Mouse (Mus musculus) embryo, embryonic 10 days (tissue): Measurements from ENCODE around the gene Nubpl.

ENCODE experiments used
- DNase-seq: peaks from one replicate; pipeline ENCODE4 v3.0.0-alpha.2; 2015; ENCODE audit warnings: low spot score

Gene Nubpl

DNA sequence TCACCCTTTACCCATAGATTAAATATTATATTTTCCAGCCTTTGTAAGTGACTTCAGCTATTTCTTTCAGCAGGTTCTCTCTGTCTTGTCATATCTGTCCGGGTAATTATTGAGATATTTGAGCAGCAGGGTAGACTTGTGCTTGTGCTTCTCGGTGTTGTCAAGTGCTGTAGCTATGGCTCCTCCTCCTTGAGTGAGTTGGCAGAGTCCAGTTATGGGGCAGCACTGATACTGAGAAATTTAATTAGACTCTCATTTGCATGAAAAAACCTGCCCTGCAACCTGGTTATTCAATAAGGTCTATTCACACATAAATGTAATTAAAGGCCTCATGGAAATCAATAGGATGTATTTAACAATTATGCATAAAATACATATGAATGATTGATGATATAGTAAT lies 145.2 kb downstream of the Nubpl start:
- no peak for DNase-seq

DNA sequence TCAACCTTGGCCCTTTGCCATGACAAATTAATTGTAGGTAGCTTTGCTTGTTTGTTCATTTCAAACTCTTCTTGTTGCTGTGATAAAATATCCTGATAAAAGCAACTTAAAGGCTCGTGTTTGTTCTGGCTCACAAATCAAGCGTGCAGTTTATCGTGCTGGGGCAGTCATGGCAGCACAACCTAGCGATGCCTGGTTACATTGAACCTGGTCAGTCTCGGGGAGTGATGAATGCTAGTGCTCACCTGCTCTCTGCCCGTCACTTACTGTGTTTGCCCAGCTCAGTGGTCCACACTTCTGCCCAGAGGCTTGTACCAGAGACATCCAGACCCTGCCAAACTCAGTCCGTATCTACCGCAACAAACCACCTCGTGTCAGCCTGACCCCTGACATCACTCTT lies 149.9 kb downstream of the Nubpl start:
- DNase-seq = no peak

DNA sequence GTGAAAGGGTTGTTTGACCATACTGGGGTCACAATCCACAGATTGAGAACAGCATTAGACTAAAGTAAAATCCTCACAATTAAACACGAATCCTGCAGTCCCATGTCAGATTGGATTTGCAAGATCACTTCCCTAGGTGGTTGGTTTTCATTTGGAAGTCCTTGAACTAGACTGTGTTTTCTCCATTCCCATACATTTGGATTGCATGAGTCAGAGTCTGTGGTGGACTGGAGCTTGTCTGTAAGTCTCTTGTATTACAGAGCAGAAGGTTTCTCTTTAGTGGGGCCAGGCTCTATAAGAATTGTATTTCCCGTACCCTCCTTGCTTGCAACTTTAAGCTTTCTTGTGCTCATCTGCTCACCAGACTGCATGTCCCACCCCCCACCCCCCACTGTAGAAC lies 151.0 kb downstream of the Nubpl start:
- DNase-seq = no peak

DNA sequence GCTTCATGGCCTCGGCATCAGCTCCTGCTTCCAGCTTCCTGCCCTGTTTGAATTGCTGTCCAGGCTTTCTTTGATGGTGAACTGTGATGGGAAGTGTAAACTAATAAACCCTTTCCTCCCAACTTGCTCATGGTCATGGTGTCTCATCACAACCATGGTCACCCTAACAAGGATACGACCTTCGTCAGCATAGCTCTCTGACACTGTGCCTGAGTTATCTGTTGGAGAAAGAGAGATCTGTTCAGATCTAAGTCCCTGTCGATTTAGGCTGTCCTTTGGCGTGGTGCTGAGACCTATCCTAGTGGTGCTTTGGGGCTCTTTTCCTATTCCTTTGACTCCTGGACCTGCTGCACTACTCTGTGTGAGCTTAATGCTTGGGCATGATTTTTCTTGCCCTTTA lies 156.6 kb downstream of the Nubpl start:
- no peak for DNase-seq

DNA sequence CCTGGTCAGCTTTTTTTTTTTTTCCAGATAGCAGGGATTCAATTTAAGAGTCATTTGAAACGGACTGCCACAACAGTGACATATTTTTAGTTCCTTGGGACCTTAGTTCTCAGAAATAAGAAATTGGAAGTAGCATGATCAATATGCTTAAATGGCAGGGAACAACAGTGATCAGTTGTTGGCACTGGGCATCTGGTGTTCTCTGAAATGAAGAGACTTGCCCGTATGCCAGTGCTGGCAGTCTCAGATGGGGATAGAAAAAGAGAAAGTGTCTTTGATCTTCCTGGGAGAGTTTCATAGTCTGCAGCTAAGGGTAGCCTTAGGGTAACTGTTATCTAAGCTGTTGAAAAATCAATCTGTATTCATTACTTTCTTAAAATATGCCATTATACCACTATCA lies 170.6 kb downstream of the Nubpl start:
- no peak for DNase-seq

DNA sequence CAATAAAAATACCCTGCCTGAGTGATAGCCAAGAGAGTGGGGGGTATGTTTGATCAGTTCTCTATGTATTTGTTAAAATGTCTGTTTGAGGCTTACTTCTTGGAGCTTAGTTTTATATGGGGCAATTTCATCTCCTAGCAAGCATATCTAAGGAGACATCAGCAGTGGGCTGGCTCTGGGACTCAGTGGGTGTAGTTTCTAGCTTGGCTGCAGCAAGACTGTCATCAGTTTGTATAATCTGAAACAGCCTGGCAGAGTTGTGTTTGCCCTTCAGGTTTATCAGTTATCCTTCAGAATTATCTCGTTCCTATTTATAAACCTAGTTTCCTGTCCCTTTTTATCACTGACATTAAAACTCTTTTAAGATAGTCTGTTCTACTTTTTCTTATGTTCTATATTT lies 175.3 kb downstream of the Nubpl start:
- DNase-seq = no peak

DNA sequence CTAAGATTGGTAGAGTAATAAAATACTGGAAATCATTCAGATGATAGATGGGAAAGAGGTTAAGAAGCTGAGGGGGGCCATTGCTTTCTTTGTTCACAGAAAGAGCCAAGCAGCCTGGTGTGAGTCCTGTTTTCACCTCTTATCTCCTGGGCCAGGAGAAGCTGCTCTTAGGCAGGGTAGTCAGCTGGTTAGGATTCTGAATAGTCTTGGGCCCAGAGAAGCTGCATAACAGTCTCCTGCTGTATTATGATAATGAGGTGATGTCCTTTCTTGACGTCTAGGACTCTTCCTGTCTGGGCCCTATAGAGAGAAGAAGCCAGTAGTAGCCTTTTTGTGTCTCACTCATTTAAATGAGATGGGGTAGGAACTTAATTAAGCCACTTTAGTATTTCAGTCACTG lies 178.8 kb downstream of the Nubpl start:
- DNase-seq = no peak

DNA sequence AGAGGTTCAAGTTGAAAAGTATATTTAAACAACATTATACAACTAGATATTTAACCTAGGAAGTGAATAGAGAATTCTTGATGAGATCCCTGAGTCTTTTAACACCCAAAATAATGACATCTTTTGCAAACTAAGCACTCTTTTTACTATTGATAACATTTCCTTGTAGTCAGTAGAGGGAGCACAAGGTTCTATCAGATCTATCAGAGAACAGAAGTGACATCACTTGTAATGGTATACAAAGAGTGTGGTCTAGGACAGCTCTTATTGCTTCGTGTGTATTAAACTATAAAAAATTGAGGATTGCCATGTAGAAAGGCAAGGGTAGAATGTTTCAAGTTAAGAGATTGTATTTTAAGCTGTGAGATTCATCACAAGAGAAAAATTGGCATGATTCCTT lies 183.7 kb downstream of the Nubpl start:
- no peak for DNase-seq

DNA sequence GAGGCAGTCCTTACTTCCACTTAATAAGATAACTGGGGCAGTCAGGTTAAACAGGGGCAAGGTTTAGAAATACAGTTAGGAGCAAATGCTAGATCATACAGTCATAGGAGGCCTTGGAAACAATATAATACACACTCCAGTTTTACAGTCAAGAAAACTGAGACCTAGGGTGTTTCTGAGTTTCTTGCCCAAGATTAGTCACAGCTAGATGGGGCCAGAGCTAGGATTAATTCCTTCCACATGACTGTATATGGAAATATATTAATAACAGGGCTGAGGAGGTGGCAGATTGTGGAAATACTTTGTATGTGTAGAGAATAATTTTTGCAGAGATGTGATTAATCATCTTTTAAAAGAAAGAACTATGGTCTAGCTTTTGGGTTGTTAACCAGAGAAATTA lies 186.9 kb downstream of the Nubpl start:
- no peak for DNase-seq

DNA sequence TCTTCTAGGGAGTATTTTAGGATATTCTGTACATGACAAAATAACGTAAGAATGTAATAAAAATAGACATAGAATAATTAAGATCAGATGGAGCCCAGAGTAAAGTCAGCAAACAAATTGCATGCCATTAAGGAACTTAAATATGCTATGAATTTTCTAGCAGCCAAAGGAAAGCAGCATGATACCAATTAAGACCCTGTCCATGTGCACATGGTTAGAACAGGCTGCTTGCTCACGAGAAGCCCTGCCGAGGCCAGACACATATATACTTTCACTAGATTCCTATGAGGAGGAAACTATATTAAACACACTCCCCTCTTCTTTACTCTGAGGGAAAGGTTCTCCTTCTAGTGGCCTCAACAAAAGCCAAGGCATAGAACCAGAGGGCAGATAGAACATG lies 189.3 kb downstream of the Nubpl start:
- no peak for DNase-seq

DNA sequence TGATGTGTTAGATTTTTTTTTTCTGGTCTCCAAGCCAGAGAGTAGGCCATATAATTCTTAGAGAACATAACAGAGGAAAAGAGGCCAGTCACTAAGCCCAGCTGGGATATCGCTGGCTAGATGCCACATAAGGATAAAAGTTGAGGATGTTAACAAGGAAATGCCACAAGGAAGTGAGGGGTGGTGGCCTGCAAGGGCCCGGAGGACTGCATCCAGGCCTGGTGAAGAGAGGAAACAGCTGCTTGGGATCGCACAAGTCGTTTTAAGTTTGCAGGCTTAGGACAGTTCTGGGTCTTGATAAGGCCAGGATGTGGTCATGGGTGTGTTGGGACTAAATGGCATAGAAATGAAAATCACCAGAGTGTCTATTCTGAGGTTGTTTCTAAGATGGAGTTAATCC lies 191.0 kb downstream of the Nubpl start:
- no peak for DNase-seq

DNA sequence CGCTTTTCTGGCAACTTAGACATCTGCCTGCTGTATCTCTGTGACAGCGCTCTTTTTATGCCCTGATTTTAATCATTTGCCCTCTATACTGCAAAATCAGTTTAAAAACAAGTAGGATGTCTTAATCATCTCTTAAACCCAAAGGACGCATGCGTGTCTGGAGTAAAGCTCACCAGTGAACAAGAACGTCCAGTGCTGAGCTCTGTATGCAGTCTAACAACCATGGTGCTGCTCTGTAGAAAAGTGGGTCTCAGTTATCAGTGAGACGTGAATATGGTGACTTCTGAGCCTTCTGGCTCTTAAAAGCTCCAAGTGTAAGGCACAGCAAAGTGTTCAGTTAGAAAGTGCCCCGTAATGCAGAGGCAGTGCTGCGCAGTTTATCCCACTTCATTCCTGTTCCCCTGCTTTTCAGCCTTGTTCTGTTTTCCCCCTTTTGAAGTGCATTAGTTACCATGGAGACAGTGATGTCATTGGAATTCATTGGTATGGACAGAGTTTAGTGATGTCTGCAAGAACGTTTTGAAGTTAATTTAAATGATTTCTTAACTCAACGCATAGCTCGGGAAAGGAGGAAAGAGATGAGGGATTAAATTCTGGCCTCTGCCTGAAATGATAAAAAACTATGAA lies 191.5 kb downstream of the Nubpl start:
- peak; percentile 70 for DNase-seq

DNA sequence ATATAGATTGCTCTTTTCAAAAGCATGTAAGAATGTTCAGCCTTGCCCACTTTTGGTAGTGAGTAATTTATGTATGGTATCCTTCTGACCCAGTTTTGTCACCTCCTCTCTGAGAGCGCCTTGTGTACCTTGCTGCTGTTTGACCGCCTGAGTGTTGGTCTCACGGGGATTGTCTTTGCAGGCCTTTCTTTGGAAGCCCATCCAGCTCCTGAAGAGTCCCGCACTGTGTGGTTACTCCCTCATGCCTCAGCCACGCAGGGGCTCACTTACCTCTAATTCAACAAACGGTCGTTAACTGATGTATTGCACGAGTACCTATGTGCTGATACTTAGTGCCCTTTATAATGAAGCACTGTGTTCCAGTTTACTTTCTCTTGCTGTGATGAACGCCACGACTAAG lies 192.1 kb downstream of the Nubpl start:
- no peak for DNase-seq

DNA sequence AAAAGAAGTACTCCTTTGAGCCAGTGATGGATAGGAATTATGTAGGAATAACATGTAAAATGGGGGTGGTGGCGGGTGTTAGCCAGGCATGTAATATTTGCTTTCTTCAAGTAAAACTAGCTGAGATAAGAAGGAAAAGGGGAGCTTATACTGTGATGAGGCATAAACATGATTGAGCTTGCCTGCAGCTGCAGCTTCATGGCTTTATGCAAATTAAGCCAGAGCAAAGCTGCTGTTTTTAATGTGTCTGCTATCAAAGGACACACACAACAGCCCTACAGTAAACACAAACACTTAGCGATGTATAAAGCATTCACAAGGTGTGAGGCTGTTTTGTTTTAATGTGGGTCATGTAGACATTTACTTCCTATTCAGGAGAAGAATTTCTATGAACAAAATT lies 196.4 kb downstream of the Nubpl start:
- no peak for DNase-seq

DNA sequence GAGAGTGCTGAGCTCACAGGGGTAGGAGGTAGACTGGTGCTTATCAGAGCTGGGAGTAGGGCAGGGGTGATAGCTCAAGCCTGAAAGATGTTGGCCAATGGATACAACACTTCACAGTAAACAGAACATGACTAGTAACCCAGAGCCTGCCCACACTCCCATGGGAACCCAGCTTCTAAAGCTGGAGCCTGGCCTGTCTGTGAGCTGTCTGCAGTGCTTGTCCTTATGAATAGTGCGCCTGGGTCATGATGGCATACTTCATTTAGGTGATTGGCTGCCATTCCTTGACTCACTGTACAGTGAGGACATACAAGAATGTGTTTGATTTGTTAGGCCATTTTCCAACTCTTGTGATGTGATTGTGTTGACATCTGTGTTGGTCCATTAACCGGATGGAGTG lies 200.5 kb downstream of the Nubpl start:
- no peak for DNase-seq

DNA sequence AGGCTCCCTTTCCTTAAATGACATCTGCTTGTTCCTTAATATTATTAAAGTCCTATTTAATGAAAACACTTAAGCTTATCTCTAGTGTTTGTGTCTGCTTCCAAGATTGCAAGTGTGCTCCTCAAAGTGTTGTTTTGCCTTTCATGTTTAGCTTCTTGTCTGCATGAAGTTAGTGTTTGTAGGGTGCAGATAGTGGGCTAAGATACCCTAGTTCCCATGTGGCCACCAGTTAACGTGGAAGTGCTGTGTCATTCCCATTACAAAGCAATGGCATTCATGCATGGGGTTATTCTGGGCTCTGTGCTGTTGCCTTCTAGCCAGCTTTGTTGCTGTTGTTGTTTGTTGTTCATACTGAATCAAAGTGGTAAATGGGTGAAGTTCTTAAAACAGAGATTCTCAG lies 201.1 kb downstream of the Nubpl start:
- no peak for DNase-seq

DNA sequence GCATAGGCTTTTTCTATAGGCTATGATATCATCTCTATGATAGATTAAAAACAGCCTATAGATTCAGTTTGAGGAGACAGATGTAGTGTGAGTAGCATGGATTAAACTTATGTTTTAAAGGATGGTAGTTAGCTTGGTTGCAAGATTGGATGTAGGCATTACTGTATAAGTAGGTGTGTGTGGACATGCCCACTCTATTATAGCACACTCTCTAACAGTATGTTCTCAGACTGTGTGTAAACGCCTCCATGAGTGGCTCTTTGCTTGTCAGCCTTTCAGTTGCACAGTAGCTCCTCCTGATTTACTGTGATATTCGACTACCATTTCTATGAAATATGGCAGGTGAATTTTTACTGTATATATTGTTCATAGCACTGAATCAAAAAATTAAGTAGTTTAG lies 205.4 kb downstream of the Nubpl start:
- no peak for DNase-seq

DNA sequence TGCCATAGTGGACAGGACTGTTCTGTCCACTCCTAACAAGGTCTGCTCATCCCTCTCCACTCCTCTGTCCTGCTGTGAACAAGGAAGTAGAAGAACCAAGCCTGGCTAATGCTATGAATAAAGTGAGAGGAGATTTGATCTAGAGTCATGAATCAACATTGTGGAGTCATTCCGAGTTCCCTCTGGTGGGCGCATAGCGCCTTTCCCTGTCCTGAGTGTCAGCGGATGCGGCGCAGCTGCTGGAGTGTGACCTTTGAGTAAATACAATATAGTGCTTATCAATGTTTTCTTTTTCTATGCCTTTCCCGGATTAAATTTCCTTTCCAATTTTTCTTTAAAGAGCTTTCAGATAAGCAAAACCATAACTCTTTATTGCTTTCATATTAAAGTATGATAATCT lies 208.8 kb downstream of the Nubpl start:
- no peak for DNase-seq

DNA sequence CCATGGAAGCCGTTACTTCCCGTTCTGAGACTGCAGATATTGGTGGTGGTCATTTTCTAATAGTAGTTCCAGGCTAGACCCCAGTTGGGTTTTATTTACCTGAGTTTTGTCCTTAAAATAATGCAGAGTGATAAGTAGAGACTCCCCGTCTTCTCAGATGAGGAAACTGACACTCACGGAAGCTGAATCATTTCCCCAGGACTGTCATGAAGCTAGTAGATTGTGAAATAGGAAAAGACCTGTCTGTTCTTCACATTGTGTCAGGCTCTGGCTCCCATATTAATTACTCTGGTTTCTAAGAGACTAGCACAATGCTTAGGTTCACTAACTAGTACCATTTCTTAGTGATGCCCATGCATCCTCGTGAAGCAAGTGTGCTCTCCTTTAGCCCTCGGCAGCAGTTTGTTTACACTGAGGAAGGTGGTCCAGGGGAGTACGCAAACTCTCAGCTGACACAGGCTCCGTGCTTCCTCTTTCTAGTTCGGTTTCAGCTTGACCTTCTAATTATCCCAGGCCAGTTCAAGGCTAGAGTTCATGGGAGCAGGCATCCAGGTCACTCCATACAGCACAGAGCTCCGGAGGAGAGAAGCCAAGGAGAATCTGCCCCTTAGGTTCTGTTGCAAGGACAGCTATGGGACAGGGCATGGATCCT lies 209.9 kb downstream of the Nubpl start:
- no peak for DNase-seq

DNA sequence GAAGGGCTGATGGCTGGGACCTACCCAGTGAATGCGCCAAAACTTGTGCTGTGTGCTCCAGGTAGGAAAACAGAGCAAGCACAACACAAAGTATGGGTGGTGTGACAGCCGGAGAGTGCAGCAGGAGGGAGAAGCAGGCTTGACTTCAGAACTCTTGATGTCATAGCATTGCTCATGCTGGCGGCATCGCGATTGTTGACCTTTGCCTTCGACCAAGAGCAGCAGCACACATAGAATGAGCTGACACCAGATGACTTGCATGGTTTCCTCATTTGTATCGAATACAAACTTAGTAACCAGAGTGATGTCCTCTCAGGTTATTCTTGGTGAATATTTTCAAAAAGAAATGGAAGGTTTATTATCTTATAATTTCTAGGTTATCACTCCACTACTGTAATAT lies 211.1 kb downstream of the Nubpl start:
- no peak for DNase-seq

DNA sequence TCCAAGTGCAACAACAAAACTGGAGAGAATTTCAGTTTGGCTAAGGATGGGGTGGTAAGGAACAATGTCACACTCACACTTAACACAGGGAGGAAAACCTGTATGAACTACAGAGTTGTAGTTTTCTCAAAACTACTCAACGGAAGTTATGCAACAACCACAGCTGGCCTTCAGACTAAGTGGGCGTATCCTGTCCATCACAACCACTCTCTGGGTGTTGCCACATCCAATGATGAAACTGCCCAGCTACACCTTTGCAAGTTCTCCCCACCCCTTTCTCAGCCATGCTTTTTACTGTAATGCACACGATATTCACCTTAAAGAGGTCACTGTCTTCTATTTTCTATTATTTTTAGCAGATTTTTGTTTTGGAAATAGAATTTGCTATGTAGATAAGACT lies 217.3 kb downstream of the Nubpl start:
- no peak for DNase-seq

DNA sequence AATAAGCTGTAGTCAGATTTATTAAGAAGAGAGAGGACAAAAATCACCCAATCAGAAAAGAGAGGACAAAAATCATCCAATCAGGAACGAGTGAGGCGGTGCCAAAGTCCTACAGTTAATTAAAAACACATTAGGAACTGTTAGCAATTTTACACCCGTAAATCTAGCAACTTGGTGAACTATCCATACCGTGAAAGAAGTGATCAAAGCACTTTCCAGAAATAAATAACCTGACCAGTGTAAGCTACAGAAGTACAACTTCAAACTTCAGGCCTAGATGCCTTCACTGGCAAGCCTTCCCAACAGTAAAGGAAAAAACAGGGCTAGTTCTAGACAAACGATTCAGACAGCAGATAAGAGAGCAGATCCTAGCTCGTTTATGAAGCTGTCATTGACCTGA lies 220.1 kb downstream of the Nubpl start:
- no peak for DNase-seq

DNA sequence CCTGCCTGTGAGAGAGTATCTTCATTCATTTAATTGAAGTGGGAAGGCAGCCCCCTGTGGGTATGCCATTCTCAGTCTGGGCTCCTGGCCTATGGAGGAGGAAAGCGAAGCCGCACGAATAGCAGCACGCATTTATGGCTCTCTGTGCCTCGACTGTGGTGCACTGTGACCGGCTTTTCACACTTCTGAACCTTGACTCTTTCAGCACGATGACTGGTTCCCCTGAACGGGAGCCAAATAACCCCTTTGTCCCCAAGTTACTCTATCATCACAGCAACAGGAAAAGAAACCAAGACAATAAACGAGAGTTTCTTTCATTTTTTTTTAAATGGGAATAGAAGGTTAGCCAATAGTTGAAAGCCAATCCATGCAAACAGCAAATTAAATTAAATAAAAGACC lies 220.9 kb downstream of the Nubpl start:
- no peak for DNase-seq

DNA sequence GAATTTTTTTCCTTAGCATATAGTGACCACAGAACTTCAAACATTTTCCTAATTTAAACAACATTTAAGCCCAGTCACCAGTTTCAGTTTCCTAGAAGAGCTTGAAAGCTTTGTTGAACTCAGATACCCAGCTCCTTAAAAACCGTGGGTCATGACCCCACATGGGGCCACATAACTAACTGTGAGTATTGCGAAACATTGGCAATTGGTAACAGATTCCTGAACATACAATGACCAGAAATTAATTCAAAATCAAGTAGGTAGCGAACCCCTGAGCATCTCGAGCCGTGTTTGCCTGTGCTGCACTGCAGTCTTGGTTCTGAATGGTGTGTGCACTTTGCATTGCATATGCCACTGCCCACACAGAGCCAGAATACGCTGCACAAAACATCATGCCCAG lies 221.6 kb downstream of the Nubpl start:
- no peak for DNase-seq

DNA sequence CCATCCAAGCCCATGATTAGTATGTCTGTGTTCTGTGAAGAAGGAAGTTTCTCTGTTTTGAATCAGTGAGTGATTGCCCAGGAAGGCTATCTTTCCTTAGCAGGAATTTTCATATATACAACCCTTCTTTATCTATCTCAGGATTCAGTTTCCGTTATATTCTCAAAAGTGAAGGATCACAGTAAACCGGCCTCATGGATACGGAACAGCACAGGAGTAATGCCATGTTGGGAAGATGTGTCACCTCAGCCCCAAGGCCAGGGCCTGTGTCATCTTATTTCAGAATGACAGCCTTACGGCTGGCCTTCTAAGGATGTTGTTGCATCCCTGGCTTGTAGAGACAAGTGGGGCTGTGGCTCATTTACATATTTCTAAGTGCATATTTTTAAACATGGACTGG lies 231.0 kb downstream of the Nubpl start:
- DNase-seq = no peak
